ENCODE assay signal across 8 mouse cellular contexts in genomic region chr11:75212031-75212667, GRCm38 (mm10). TPM values are rescaled to one million over a fixed set of nuclear protein-coding genes. Genes with fewer than 3 reads are reported as not detected.
DNase-seq lines count a peak whose midpoint lies in the region; ATAC-seq and TF ChIP-seq lines count a peak whose summit lies in the region.

No protein-coding gene starts in this region.

- TF ChIP-seq CTCF in thymus, adult 2 months (IDR thresholded peaks at IDR 0.05; ENCODE audit: borderline replicate concordance, control insufficient read depth, extremely low read depth, insufficient read depth, low read length, poor library complexity) = no peak

- H3K36me3 ChIP-seq in forebrain, embryonic 15.5 days = no peaks in the 10 kb centered on the region
- no peaks in the 10 kb centered on the region for H3K36me3 ChIP-seq in intestine, embryonic 15.5 days
- no peaks in the 10 kb centered on the region for H3K36me3 ChIP-seq in macrophage (ENCODE audit: inconsistent target)
- H3K36me3 ChIP-seq in thymus, adult 2 months (ENCODE audit: control insufficient read depth, insufficient read depth, low read length) = no peaks in the 10 kb centered on the region

- H3K4me3 ChIP-seq in forebrain, embryonic 15.5 days = no peak overlapping the region
- H3K4me3 ChIP-seq in intestine, embryonic 15.5 days (replicated peaks) = no peak overlapping the region
- H3K4me3 ChIP-seq in macrophage (ENCODE audit: inconsistent target) = no peak overlapping the region
- H3K4me3 ChIP-seq in thymus, adult 2 months (ENCODE audit: control insufficient read depth, insufficient read depth, low read length) = no peak overlapping the region

- H3K9me3 ChIP-seq in forebrain, embryonic 15.5 days = no peaks in the 10 kb centered on the region
- no peaks in the 10 kb centered on the region for H3K9me3 ChIP-seq in intestine, embryonic 15.5 days

- WGBS in forebrain, embryonic 15.5 days = 43% methylated on average over 8 of the region's 8 CpGs
- 61% methylated on average over 8 of the region's 8 CpGs for WGBS in intestine, embryonic 15.5 days
- WGBS in macrophage (ENCODE audit: missing documents) = 48% methylated on average over 8 of the region's 8 CpGs
- WGBS in thymus, adult 2 months = 61% methylated on average over 8 of the region's 8 CpGs

- no peak overlapping the region for H3K4me2 ChIP-seq in forebrain, embryonic 15.5 days (replicated peaks)
- H3K4me2 ChIP-seq in intestine, embryonic 15.5 days (replicated peaks) = no peak overlapping the region

- H3K79me2 ChIP-seq in macrophage (ENCODE audit: inconsistent target) = no peaks in the 10 kb centered on the region

- no peak overlapping the region; the same call in 1 of the 2 replicates for H3K27ac ChIP-seq in forebrain, embryonic 15.5 days (replicated peaks)
- H3K27ac ChIP-seq in intestine, embryonic 15.5 days = peak overlapping the region; percentile 73
- 0 out of 2 replicates have a peak overlapping the region, but pooled peaks have one; percentile 15 for H3K27ac ChIP-seq in macrophage
- no peak overlapping the region for H3K27ac ChIP-seq in thymus, adult 2 months (ENCODE audit: control insufficient read depth, insufficient read depth, low read length)

- H3K4me1 ChIP-seq in forebrain, embryonic 15.5 days = peaks cover 20% of the 10 kb centered on the region
- H3K4me1 ChIP-seq in intestine, embryonic 15.5 days (replicated peaks) = peaks cover 36% of the 10 kb centered on the region
- peaks cover 34% of the 10 kb centered on the region for H3K4me1 ChIP-seq in thymus, adult 2 months (replicated peaks; ENCODE audit: control insufficient read depth, insufficient read depth, low read length)

- DNase-seq in layer of hippocampus, adult 11-12 months (ENCODE audit: low spot score) = peak; percentile 44
- no peak for DNase-seq in layer of hippocampus, postnatal 25 days (ENCODE audit: extremely low spot score in 1 of 2, low spot score in 1 of 2)
- peak; percentile 51 for DNase-seq in adrenal gland, postnatal 25 days
- no peak for DNase-seq in thymus, adult 2 months
- no peak for DNase-seq in c-Kit-positive CD71-positive TER-119-positive erythroid progenitor cells, embryonic 14.5 days (ENCODE audit: low spot score)

- no peaks in the 10 kb centered on the region for H3K27me3 ChIP-seq in forebrain, embryonic 15.5 days
- no peaks in the 10 kb centered on the region for H3K27me3 ChIP-seq in intestine, embryonic 15.5 days (replicated peaks)
- no peaks in the 10 kb centered on the region for H3K27me3 ChIP-seq in thymus, adult 2 months (ENCODE audit: control insufficient read depth, insufficient read depth, low read length)

- ATAC-seq in forebrain, embryonic 15.5 days (replicated peaks) = 0 out of 2 replicates have a peak, but pooled peaks have one; percentile 21
- ATAC-seq in intestine, embryonic 15.5 days = 0 out of 2 replicates have a peak, but pooled peaks have one; percentile 2

- no peak for TF ChIP-seq POLR2A in thymus, adult 2 months (IDR thresholded peaks at IDR 0.05; ENCODE audit: control insufficient read depth, extremely low read depth, insufficient read depth, low read length, poor library complexity)

- no peak overlapping the region for H3K9ac ChIP-seq in forebrain, embryonic 15.5 days (replicated peaks)
- H3K9ac ChIP-seq in intestine, embryonic 15.5 days = no peak overlapping the region

RNA-seq across cellular contexts. Expression of gene Rtn4rl1, which starts 18.6 kb away (rescaled TPM):
- total RNA-seq in layer of hippocampus, postnatal 25 days (2021) = 100 to 1,000 TPM in 1 of 2 experiments, 10 to 100 TPM in 1; 94.7 to 106 TPM
- total RNA-seq in adrenal gland, postnatal 25 days (2021) = 37.8 and 42.2 TPM in 2 replicates
- 5.6 and 6.9 TPM in 2 replicates for polyA plus RNA-seq in forebrain, embryonic 15.5 days (2015; fragmentation: Nextera tagmentation; extraction: Ambion mirVana)
- polyA plus RNA-seq in intestine, embryonic 15.5 days (2015; fragmentation: Nextera tagmentation; extraction: Ambion mirVana) = 1.7 and 1.8 TPM in 2 replicates
- total RNA-seq in macrophage (2018; cell fraction: chromatin; rRNA removed) = under 1 TPM in 5 of 26 experiments, not detected in 21; 0.22 to 0.51 (median 0.33) TPM
- 1 to 10 TPM in 4 of 26 experiments, under 1 TPM in 16, not detected in 6; 0.03 to 1.5 (median 0.59) TPM for total RNA-seq in macrophage (2018; cell fraction: cytosol; rRNA removed)
- total RNA-seq in macrophage (2018; cell fraction: nucleus; rRNA removed) = 1 to 10 TPM in 2 of 26 experiments, under 1 TPM in 10, not detected in 14; 0.24 to 1.2 (median 0.61) TPM
- polyA plus RNA-seq in macrophage (2018) = 0.72 to 0.94 TPM (median 0.83 TPM) in 3 replicates
- 15.3 and 15.5 TPM in 2 replicates for polyA plus RNA-seq in thymus, adult 2 months (2012; rRNA removed)

RNA-seq across cellular contexts. Expression of gene Dph1, which starts 21.1 kb away (rescaled TPM):
- 10 to 100 TPM; 35.4 to 36.1 TPM for total RNA-seq in layer of hippocampus, postnatal 25 days (2021)
- total RNA-seq in adrenal gland, postnatal 25 days (2021) = 29.2 and 34.4 TPM in 2 replicates
- 14.8 and 16.2 TPM in 2 replicates for polyA plus RNA-seq in forebrain, embryonic 15.5 days (2015; fragmentation: Nextera tagmentation; extraction: Ambion mirVana)
- 23.4 and 23.8 TPM in 2 replicates for polyA plus RNA-seq in intestine, embryonic 15.5 days (2015; fragmentation: Nextera tagmentation; extraction: Ambion mirVana)
- 10 to 100 TPM in 17 of 26 experiments, 1 to 10 TPM in 9; 2.9 to 22.5 (median 13.0) TPM for total RNA-seq in macrophage (2018; cell fraction: chromatin; rRNA removed)
- 1 to 10 TPM; 4.2 to 9.7 (median 6.6) TPM for total RNA-seq in macrophage (2018; cell fraction: cytosol; rRNA removed)
- total RNA-seq in macrophage (2018; cell fraction: nucleus; rRNA removed) = 10 to 100 TPM in 8 of 26 experiments, 1 to 10 TPM in 18; 2.8 to 18.9 (median 6.9) TPM
- 3.0 to 14.0 TPM (median 8.4 TPM) in 3 replicates for polyA plus RNA-seq in macrophage (2018)
- polyA plus RNA-seq in thymus, adult 2 months (2012; rRNA removed) = 28.3 and 33.8 TPM in 2 replicates

RNA-seq across cellular contexts. Expression of gene Ovca2, which starts 33.5 kb away (rescaled TPM):
- 10 to 100 TPM; 18.2 to 18.3 TPM for total RNA-seq in layer of hippocampus, postnatal 25 days (2021)
- total RNA-seq in adrenal gland, postnatal 25 days (2021) = 22.4 and 23.9 TPM in 2 replicates
- 15.4 and 21.6 TPM in 2 replicates for polyA plus RNA-seq in forebrain, embryonic 15.5 days (2015; fragmentation: Nextera tagmentation; extraction: Ambion mirVana)
- polyA plus RNA-seq in intestine, embryonic 15.5 days (2015; fragmentation: Nextera tagmentation; extraction: Ambion mirVana) = 21.3 and 21.4 TPM in 2 replicates
- 10 to 100 TPM in 16 of 26 experiments, 1 to 10 TPM in 10; 6.4 to 24.7 (median 12.3) TPM for total RNA-seq in macrophage (2018; cell fraction: chromatin; rRNA removed)
- total RNA-seq in macrophage (2018; cell fraction: cytosol; rRNA removed) = 10 to 100 TPM in 25 of 26 experiments, 1 to 10 TPM in 1; 9.6 to 17.6 (median 15.0) TPM
- 10 to 100 TPM in 19 of 26 experiments, 1 to 10 TPM in 7; 7.6 to 24.2 (median 11.8) TPM for total RNA-seq in macrophage (2018; cell fraction: nucleus; rRNA removed)
- polyA plus RNA-seq in macrophage (2018) = 11.7 to 19.4 TPM (median 13.3 TPM) in 3 replicates
- 37.6 and 48.9 TPM in 2 replicates for polyA plus RNA-seq in thymus, adult 2 months (2012; rRNA removed)

RNA-seq across cellular contexts. Expression of gene Hic1, which starts 42.8 kb away (rescaled TPM):
- total RNA-seq in layer of hippocampus, postnatal 25 days (2021) = 1 to 10 TPM; 2.5 to 3.2 TPM
- 7.3 and 9.9 TPM in 2 replicates for total RNA-seq in adrenal gland, postnatal 25 days (2021)
- polyA plus RNA-seq in forebrain, embryonic 15.5 days (2015; fragmentation: Nextera tagmentation; extraction: Ambion mirVana) = 2.1 and 2.2 TPM in 2 replicates
- 20.3 and 22.0 TPM in 2 replicates for polyA plus RNA-seq in intestine, embryonic 15.5 days (2015; fragmentation: Nextera tagmentation; extraction: Ambion mirVana)
- 1 to 10 TPM in 1 of 26 experiments, under 1 TPM in 15, not detected in 10; 0.18 to 4.7 (median 0.30) TPM for total RNA-seq in macrophage (2018; cell fraction: chromatin; rRNA removed)
- total RNA-seq in macrophage (2018; cell fraction: cytosol; rRNA removed) = under 1 TPM in 12 of 26 experiments, not detected in 14; 0.03 to 0.18 (median 0.04) TPM
- under 1 TPM in 15 of 26 experiments, not detected in 11; 0.17 to 0.92 (median 0.33) TPM for total RNA-seq in macrophage (2018; cell fraction: nucleus; rRNA removed)
- polyA plus RNA-seq in macrophage (2018) = 0.06 TPM in 1 of 3 replicates, not detected in the others
- 10.6 and 14.1 TPM in 2 replicates for polyA plus RNA-seq in thymus, adult 2 months (2012; rRNA removed)

Comparison
In these comparisons a context has a peak if more than half of its experiments do, and no peak if none do; other contexts are left out.
1. DNase-seq: peak in layer of hippocampus, adult 11-12 months (single experiment) and adrenal gland, postnatal 25 days (single experiment); none in layer of hippocampus, postnatal 25 days (0 of 2), thymus, adult 2 months (single experiment) and c-Kit-positive CD71-positive TER-119-positive erythroid progenitor cells, embryonic 14.5 days (single experiment).
2. H3K27ac ChIP-seq: peak in intestine, embryonic 15.5 days (single experiment) and macrophage (single experiment); none in forebrain, embryonic 15.5 days (single experiment) and thymus, adult 2 months (single experiment).